Mouse (Mus musculus) forebrain, embryonic 11.5 days (tissue): ENCODE measurements around the gene Cdk5rap2. TPM values are rescaled to one million over a fixed set of nuclear protein-coding genes. Genes with fewer than 3 reads are reported as not detected.
A peak's percentile ranks its signal among the peaks of the same experiment; 100 is the strongest.

Experiments
- ATAC-seq: fragments of 200-750 bp; cut with Nextera tagmentation; replicated peaks from 2 replicates; pipeline ENCODE4 v1.8.0; 2017; ENCODE audit warnings: moderate TSS enrichment; ENCODE audit not compliant: low FRiP score
- DNase-seq: peaks from one replicate; pipeline ENCODE4 v3.0.0-alpha.2; 2017; ENCODE audit warnings: low spot score
- H3K27ac ChIP-seq: fragments of 300-500 bp; sonication (generic); 2 replicates; pipeline ENCODE4 v1.5.1; 2014; ENCODE audit warnings: low read depth, low read length
- H3K27me3 ChIP-seq: fragments of 300-500 bp; sonication (generic); 2 replicates; pipeline ENCODE4 v1.6.1; 2014; ENCODE audit warnings: mild to moderate bottlenecking, low read length, mixed read lengths; ENCODE audit not compliant: control insufficient read depth, insufficient read depth
- H3K36me3 ChIP-seq: fragments of 300-500 bp; sonication (generic); 2 replicates; pipeline ENCODE4 v1.6.1; 2014; ENCODE audit warnings: mild to moderate bottlenecking, low read length, moderate library complexity, mixed read lengths; ENCODE audit not compliant: control insufficient read depth, insufficient read depth
- H3K4me1 ChIP-seq: fragments of 300-500 bp; sonication (generic); replicated peaks from 2 replicates; pipeline ENCODE4 v1.6.1; 2014; ENCODE audit warnings: low read length, mixed read lengths; ENCODE audit not compliant: control insufficient read depth, insufficient read depth
- H3K4me2 ChIP-seq: fragments of 300-500 bp; sonication (generic); 2 replicates; pipeline ENCODE4 v1.6.1; 2014; ENCODE audit warnings: low read depth, mild to moderate bottlenecking, low read length, moderate library complexity, mixed read lengths; ENCODE audit not compliant: severe bottlenecking
- H3K4me3 ChIP-seq: fragments of 300-500 bp; sonication (generic); 2 replicates; pipeline ENCODE4 v1.5.1; 2014; ENCODE audit warnings: low read depth, low read length
- H3K9ac ChIP-seq: fragments of 300-500 bp; sonication (generic); 2 replicates; pipeline ENCODE4 v1.6.1; 2014; ENCODE audit warnings: low read length
- H3K9me3 ChIP-seq: fragments of 300-500 bp; sonication (generic); 2 replicates; pipeline ENCODE4 v1.6.1; 2016; ENCODE audit warnings: low read length, mixed read lengths; ENCODE audit not compliant: control insufficient read depth
- WGBS: fragments of 180-500 bp; shearing (Covaris S2); extraction: QIAGEN DNeasy Blood & Tissue Kit; methylation state at CpG from one replicate; pipeline ENCODE4 v1.1.7; 2014; 5-methylcytosine and 5-hydroxymethylcytosine counted together
- polyA plus RNA-seq: library from polyadenylated mRNA; unstranded; fragments of >200 nt; fragmentation: Nextera tagmentation; extraction: Ambion mirVana; gene quantifications from 2 replicates; pipeline ENCODE4 v1.2.1, GENCODE M21; 2014

Cdk5rap2 gene
- polyA plus RNA-seq, 1 experiment from 2014 or later, result 25.6 TPM

DNA sequence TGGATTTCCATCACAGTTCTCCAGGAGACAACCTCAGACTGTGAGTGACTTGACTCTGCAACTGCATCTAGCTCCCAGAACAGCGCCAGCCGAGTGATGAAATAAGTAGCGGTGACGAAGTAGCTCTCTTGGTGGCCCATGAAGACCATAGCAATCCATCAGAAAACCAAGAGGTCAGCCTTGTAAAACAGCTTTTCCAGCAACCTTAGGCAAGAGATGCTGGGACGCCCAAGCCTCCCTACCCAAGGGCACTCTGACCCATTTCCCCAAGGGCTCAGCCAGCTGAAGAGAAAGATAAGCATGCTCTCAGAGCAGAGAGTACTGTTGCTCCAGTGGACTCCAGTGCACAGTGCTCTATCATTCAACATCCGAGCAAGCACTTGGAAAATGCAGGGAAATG, 77.3 kb downstream of the Cdk5rap2 start:
- H3K27ac ChIP-seq, result no peak overlapping the region
- 92% methylated on average over 6 of the region's 6 CpGs for WGBS
- H3K4me3 ChIP-seq, result no peak overlapping the region
- no peaks in the 10 kb centered on the region for H3K9me3 ChIP-seq
- no peaks in the 10 kb centered on the region for H3K36me3 ChIP-seq
- DNase-seq, result no peak
- H3K4me2 ChIP-seq, result no peak overlapping the region
- H3K4me1 ChIP-seq, result 0 out of 2 replicates have a peak, but pooled peaks cover 2% of the 10 kb centered on the region
- H3K27me3 ChIP-seq, result no peaks in the 10 kb centered on the region
- H3K9ac ChIP-seq, result no peak overlapping the region
- no peak for ATAC-seq

DNA sequence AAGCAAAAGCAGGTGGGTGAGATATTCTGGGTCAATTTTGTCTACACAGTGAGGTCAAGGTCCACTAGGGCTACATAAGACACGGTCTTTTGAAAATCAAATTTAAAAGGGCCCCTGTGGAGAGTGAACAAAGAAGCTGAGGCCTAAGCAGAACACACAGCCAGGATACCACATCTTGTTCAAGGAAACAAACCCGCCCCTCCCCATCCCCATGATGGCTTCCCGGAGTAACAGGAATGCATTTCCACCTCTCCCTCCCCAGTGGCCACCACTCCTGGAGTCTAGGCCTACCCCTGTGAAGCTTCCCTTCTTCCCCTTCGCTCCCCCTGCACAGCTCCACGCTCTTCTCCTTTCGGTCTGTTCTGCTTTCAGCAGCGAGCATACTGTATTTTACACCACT, 77.7 kb downstream of the Cdk5rap2 start:
- 0 out of 2 replicates have a peak, but pooled peaks cover 2% of the 10 kb centered on the region for H3K4me1 ChIP-seq
- H3K36me3 ChIP-seq, result no peaks in the 10 kb centered on the region
- ATAC-seq, result no peak
- H3K9me3 ChIP-seq, result no peaks in the 10 kb centered on the region
- no peak overlapping the region for H3K4me2 ChIP-seq
- no peak overlapping the region for H3K9ac ChIP-seq
- no peaks in the 10 kb centered on the region for H3K27me3 ChIP-seq
- DNase-seq, result no peak
- no peak overlapping the region for H3K27ac ChIP-seq
- H3K4me3 ChIP-seq, result no peak overlapping the region
- WGBS, result 62% methylated on average over 7 of the region's 7 CpGs

DNA sequence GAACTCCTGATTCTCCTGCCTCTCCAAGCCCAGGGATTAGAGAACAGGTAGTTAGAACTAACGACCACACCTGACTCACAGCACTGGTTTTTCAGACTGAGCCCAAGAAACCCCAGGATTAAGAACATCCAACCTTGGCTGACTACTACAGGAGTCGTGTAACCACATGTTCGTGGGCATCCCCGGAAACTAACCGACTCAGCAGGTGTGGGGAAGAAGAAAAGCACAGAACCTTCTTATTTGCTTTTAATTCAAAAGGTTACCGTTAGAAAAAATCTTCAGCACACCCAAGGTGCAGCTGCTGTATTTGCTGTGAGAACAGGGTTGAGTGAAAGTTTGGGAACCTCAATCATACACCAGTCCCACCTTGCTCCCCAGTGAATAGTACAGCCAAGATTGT, 79.1 kb downstream of the Cdk5rap2 start:
- DNase-seq, result no peak
- H3K4me2 ChIP-seq, result no peak overlapping the region
- no peaks in the 10 kb centered on the region for H3K9me3 ChIP-seq
- H3K36me3 ChIP-seq, result no peaks in the 10 kb centered on the region
- no peak overlapping the region for H3K9ac ChIP-seq
- H3K27ac ChIP-seq, result no peak overlapping the region
- 0 out of 2 replicates have a peak, but pooled peaks cover 2% of the 10 kb centered on the region for H3K4me1 ChIP-seq
- no peak overlapping the region for H3K4me3 ChIP-seq
- 93% methylated on average over 6 of the region's 6 CpGs for WGBS
- no peaks in the 10 kb centered on the region for H3K27me3 ChIP-seq
- ATAC-seq, result no peak

DNA sequence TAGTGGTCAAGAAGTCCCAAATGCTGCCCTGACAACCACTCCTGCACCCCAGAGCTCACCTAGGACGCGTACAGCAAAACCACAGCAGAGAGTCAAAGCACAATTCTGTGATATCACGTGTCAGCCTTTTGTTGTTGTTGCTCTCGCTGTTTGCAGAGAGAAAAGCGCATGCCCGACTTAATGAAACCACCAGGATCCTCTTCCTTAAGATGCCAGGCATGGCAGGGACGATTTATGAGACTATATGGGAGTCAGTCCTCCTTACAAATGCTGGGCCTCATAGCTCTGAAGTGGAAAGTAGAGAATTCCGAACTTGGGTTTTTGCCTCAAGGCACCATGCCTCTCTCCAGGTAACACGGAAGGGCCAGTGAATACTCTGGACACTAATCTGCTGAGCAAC, 82.2 kb downstream of the Cdk5rap2 start:
- H3K27ac ChIP-seq, result no peak overlapping the region
- ATAC-seq (no peak), DNase-seq (no peak)
- H3K9me3 ChIP-seq, result no peaks in the 10 kb centered on the region
- H3K4me2 ChIP-seq, result no peak overlapping the region
- WGBS, result 85% methylated on average over 9 of the region's 9 CpGs
- H3K36me3 ChIP-seq, result no peaks in the 10 kb centered on the region
- H3K4me1 ChIP-seq, result 0 out of 2 replicates have a peak, but pooled peaks cover 2% of the 10 kb centered on the region
- no peaks in the 10 kb centered on the region for H3K27me3 ChIP-seq
- no peak overlapping the region for H3K4me3 ChIP-seq
- no peak overlapping the region for H3K9ac ChIP-seq

DNA sequence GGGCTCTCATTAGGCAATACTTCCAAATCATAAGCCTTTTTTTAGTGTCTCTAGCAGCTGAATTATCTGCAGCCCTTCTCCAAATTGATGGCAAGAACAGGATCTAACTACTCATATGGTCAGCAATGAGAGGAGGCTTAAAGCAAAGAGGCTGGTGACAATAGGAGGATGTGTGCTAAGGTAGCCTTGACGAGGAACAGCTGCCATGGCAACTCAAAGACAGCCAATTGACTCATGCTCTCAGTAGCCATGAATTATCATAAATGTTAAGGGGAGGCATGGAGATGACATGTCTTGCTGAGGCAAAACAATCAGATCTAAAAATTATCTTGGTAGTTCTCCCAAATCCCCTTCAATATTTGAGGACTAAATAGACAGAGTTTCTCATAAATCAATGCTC, 82.8 kb downstream of the Cdk5rap2 start:
- no peaks in the 10 kb centered on the region for H3K27me3 ChIP-seq
- no peak for ATAC-seq
- no peaks in the 10 kb centered on the region for H3K4me1 ChIP-seq
- H3K4me3 ChIP-seq, result no peak overlapping the region
- H3K9ac ChIP-seq, result no peak overlapping the region
- H3K4me2 ChIP-seq, result no peak overlapping the region
- H3K27ac ChIP-seq, result no peak overlapping the region
- WGBS, result 77% methylated on average over 1 of the region's 1 CpGs
- no peak for DNase-seq
- no peaks in the 10 kb centered on the region for H3K9me3 ChIP-seq
- H3K36me3 ChIP-seq, result no peaks in the 10 kb centered on the region

DNA sequence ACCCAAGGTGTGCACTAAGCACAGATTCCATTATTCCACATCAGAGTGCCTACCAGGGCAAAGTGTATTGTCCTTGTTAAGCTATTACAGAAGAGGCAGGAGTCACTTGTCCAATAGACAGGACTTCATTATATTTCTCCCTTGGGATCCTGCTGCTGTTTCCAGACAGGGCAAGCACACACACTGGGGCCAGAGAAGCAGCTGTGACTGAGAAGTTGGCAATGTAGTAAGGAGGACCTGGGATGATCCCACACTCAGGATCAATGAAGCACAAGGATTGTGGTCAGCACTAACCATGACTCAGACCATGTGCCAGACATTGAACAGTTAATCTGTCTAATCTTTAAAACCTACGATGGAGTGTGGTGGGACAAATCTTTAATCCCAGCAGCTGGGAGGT, 88.7 kb downstream of the Cdk5rap2 start:
- WGBS, result 79% methylated on average over 1 of the region's 1 CpGs
- H3K36me3 ChIP-seq, result no peaks in the 10 kb centered on the region; the same call in 1 of the 2 replicates
- no peak overlapping the region for H3K27ac ChIP-seq
- H3K9ac ChIP-seq, result no peak overlapping the region
- no peak overlapping the region for H3K4me3 ChIP-seq
- no peaks in the 10 kb centered on the region for H3K27me3 ChIP-seq
- no peak overlapping the region for H3K4me2 ChIP-seq
- H3K4me1 ChIP-seq, result no peaks in the 10 kb centered on the region
- ATAC-seq (no peak), DNase-seq (no peak)
- no peaks in the 10 kb centered on the region for H3K9me3 ChIP-seq

DNA sequence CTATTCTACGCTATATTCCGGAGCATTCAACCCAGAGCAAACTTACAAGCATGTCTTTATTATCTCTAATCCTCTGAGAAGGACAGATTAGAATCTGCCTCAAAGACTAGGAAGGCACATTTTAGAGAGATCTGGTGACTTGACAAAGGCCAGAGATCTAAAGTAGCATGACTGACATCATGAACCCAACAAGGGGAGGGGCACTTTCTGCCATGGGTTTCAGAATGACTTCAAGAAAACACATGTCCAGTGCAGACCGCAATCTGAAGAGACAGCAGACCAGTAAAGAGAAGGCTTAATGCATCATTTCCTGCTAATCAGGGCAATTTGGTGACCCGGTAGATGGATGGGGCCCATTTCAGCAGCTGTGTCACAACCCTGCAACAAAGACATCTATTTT, 98.1 kb downstream of the Cdk5rap2 start:
- Histone ChIP-seq H3K9me3 (no peaks in the 10 kb centered on the region), H3K9ac (no peak overlapping the region), H3K27ac (no peak overlapping the region), H3K4me1 (no peaks in the 10 kb centered on the region), H3K27me3 (no peaks in the 10 kb centered on the region), H3K36me3 (no peaks in the 10 kb centered on the region; the same call in 1 of the 2 replicates), H3K4me2 (no peak overlapping the region), H3K4me3 (no peak overlapping the region)
- WGBS, result 97% methylated on average over 4 of the region's 4 CpGs
- DNase-seq (no peak), ATAC-seq (no peak)

DNA sequence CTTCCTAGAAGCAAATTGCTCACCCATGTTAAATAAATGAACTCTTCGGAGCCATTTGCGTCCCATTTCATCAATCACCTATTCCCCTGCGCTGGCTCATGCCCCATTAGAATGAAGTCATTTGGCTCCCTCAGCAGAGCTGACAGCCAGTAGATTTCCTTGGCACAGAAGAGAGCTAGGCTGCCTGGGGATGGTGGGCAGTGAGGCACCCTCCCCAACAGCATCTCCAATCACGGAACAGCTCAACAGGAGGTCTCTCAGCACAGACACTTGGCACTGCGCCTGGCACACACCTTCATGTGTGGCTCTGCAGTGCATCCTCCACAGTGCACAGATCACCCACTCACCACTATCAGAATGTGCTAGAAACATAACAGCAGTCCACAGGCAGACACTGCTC, 98.7 kb downstream of the Cdk5rap2 start:
- WGBS, result 95% methylated on average over 5 of the region's 5 CpGs
- ATAC-seq (no peak), DNase-seq (no peak)
- no peaks in the 10 kb centered on the region for H3K9me3 ChIP-seq
- H3K4me3 ChIP-seq, result no peak overlapping the region
- no peaks in the 10 kb centered on the region; the same call in 1 of the 2 replicates for H3K36me3 ChIP-seq
- no peaks in the 10 kb centered on the region for H3K27me3 ChIP-seq
- no peak overlapping the region for H3K27ac ChIP-seq
- no peak overlapping the region for H3K4me2 ChIP-seq
- H3K9ac ChIP-seq, result no peak overlapping the region
- H3K4me1 ChIP-seq, result no peaks in the 10 kb centered on the region

DNA sequence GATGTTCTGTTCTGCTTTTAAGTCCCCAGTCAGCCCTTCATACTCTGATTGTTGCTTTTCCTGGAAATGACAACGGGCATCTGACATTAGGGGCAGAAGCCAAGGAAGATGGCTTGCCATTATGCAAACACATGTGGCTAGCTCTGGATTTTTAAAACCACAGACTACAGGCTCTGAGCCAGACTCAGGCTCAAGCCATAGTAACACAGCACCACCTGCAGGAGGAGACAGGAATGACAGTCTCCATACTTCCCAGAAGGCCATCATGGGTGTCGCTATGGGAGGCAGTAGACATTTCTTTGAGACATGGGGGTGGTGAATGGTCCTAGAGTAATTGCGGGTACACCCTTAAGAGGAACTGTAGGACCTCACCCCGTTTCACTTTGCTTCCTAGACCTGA, 103.0 kb downstream of the Cdk5rap2 start:
- 72% methylated on average over 4 of the region's 4 CpGs for WGBS
- no peaks in the 10 kb centered on the region for H3K4me1 ChIP-seq
- H3K4me2 ChIP-seq, result no peak overlapping the region
- H3K27me3 ChIP-seq, result no peaks in the 10 kb centered on the region
- ATAC-seq (0 out of 2 replicates have a peak, but pooled peaks have one; percentile 29), DNase-seq (peak; percentile 69)
- no peak overlapping the region for H3K27ac ChIP-seq
- no peaks in the 10 kb centered on the region for H3K9me3 ChIP-seq
- no peak overlapping the region for H3K4me3 ChIP-seq
- no peaks in the 10 kb centered on the region for H3K36me3 ChIP-seq
- no peak overlapping the region for H3K9ac ChIP-seq
